Mouse (Mus musculus) embryonic fibroblast, embryonic 13.5 days (primary cell): Measurements from ENCODE around the gene Gm6685.

ENCODE experiments used
- CTCF ChIP-seq: IDR thresholded peaks from 2 replicates; pipeline ENCODE4 v1.5.1; 2011; ENCODE audit warnings: mild to moderate bottlenecking, control low read depth, low read length, moderate library complexity, borderline replicate concordance; ENCODE audit not compliant: insufficient read depth
- POLR2A ChIP-seq: IDR thresholded peaks from 2 replicates; pipeline ENCODE4 v1.6.1; 2011; ENCODE audit warnings: low read depth, mild to moderate bottlenecking, control low read depth, low read length, moderate library complexity

DNA sequence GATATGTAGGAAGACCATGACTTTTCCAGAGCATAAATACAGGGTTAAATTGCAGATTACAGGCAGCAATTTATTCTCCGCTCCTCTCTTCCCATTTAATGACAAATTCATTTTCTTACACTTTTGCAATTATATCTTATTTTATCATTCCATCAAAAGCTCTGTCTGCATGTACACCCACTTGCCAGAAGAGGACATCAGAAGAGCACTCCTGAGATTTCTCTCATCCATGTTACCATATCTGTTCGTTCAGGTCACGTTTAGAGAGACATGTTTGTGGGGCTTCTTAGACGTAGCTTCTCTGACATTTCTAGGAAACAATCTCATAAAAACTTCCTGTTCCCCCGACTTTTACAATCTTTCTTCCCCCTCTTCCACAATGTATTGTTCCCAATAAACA lies 2.2 kb upstream of the Gm6685 start:
- TF ChIP-seq POLR2A (no peak), CTCF (no peak)
